Mouse (Mus musculus) natural killer cell, adult 2 months (primary cell): ENCODE measurements around the gene 3110082I17Rik.
A peak's percentile ranks its signal among the peaks of the same experiment; 100 is the strongest.

Source experiments
- DNase-seq, 2 experiments: peaks; one replicate each; pipeline ENCODE4 v3.0.0; 2022; ENCODE audit warnings: low spot score in 2 of 2

The 3110082I17Rik gene

DNA sequence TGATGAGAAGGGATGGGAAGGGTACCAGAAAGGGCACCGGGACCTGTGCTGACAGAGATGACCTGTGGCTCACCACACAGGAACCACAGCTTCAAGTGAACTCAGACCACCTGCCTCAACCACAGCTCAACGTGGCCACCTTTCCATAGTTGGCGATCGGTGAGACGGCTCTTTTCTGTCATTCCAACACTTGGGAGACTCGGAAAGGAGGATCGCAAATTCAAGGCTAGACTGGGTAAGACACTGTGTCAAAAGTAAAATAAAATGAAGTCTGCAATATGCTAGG is 82.1 kb downstream of the 3110082I17Rik start:
- no peak for DNase-seq

DNA sequence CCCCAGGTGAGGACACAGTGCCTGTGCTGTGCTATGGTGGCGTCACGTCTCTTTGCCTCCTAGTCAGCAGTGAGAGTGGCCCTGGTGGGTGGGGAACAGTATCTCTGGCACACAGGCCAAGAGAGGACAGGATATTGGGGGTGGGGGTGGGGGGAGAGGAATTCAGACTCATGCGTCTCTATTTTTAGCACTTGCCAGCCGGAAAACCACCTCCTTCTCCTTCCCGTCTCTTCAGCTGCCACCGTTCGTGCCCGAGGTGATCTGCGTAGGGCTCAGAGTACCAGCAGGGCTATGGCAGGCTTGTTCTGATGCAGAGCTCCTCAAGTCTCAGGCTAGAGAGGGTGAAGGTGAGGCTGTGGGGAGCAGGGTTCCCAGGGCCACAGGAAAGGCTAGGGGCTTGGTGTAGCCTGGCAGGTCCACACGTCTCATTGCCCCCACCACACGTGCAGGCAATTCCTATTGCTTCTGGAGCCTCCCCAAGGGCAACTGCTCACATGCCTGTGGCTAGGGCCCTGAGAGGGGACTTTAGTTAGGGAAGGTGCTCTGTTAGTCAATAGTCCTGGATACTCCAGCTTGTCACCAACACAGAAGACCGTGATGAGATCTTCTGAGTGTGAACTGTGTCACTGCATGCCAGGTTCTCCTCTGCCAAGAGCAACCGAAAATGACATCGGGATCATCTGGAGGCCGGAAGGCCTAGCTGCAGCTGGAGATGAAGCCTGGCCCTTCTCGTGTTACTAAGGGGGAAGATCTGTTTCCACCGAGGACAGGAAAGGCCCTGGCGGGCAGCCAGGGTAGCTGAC is 82.7 kb downstream of the 3110082I17Rik start, which contains the start of gene Gpr146:
Gene Gpr146, plus strand, starts transcription at position 230 of the 803 bp plus-strand sequence.
- peak; percentile 58 to 61 for DNase-seq

DNA sequence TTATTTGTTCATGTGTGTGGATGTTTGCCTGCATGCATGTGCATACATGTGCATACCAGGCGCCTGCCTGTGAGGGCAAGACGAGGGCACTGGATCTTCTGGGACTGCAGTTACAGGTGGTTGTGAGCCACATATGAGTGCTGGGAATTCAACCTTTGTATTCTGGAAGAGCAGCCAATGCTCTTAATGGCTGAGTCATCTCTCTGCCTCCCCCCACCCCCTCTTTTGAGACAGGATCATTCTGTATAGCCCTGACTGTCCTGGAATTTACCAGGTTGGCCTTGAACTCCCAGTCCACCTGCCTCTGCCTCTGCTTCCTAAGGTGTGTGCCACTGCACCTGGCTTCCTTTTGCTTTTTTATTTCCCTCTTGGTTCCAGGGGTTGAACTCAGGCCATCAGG is 85.5 kb downstream of the 3110082I17Rik start:
- no peak for DNase-seq

DNA sequence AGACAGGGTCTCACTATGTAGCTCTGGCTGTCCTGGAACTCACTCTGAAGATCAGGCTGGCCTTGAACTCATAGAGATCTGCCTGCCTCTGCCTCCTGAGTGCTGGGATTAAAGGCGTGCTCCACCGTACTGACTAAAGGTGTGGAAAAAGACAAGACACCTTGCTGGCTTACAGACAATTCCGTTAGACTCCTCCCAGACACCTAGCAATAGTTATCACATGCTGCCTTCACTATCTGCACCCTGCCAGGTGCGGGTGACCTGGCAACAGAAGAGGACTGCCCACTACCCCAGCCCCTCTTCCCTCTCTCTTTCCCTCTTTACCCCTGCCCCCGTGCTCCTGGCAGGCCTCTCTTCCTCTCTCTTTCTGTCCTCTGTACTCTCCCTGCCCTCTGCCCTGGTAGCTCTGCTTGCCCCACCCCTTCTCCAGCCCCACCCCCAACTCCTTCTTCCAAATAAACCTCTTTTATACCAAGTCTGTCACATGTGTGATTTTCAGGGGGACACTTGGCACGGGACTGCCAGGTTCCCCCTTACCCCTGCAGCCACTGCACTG is 86.4 kb downstream of the 3110082I17Rik start:
- DNase-seq, result no peak

DNA sequence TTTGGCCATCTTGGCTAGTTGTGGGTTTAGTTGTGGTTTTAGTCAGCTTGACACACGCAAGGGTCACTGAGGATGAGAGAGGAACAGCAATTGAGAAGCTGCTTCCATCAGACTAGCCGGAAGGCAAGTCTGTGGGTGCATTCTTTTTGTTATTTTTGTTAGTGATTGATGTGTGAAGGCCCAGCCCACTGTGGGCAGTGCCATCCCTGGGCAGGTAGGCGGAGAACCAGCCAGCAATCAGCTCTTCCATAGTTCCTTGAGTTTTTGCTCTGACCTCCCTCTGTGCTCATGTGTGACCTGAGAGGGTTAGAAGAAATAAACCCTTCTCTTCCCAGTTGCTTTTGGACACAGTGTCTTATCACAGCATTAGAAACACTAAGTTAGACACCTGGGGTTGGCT is 87.2 kb downstream of the 3110082I17Rik start:
- DNase-seq, result no peak

DNA sequence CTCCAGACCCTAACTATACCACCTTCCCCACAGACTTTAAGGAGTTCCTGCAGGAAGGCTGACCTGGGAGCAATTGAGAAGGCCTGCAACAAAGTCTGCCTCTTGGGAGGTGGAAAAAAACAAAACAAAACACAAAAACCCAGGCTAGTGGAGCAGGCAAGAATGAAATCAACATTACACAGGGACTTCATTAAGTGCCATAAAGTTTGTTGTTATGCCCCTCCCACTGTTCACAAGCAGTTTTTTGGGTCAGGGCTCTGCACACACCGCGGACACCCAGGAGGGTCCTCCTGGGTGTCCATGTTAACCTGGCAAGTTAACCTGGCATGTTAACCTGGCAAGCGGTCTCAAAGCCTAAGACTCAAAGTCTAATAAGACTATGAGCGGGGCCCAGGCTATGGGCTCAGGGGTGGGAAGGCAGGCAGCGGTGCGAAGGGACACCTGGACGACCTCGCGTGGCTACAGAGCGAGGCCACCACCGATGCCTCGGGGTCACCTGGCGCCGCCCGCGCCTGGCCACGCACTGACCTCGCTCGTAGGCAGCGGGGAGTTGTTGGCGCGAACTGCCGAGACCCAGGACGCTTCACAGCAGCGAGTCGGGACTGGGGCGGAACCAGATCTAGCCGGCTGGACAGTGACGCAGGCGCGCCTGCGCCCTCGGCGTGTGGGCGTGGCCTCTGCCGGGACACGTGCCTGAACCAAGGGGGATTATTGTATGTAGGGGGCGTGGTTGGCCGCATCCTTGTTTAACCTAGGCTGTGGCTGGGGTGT is 88.5 kb downstream of the 3110082I17Rik start:
- peak; percentile 87 to 92 for DNase-seq

DNA sequence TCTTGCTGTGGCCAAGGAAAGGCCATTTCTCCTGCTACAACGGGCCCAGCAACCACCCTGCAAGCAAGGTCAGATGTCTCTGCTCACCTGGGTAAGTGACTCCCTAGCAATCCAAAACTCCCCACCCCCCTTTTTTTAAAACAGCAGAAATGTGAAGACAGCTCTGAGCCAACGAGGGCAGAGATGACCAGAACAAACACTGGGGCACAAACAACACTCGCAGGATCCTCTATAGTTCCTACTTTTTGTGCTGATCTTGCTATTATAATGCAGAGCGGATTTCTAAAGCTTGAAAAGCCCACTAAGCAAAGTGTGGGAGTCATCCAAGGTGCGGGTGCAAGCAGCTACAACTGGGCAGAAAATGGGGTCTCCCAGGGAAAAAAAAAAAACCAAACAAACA is 89.2 kb downstream of the 3110082I17Rik start:
- no peak for DNase-seq

DNA sequence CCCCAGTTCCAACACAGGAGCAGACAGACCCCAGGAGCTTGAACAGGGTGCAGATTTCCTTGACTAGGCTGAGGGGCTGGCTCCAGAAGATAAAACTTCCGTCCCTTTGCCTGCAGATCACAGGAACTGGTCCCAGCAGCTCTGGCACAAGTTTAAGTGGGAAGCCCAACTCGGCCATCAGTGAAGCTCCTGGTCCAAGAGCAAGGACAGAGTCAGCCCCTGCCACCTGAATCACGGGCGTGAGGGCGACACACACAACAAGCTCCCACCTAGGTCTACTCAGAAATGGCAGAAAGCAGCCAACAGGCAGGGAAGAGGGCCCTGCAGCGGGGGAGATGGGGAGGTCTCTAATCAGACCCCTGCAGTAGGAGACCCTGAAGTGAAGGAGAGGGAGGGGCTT is 90.0 kb downstream of the 3110082I17Rik start:
- no peak for DNase-seq

DNA sequence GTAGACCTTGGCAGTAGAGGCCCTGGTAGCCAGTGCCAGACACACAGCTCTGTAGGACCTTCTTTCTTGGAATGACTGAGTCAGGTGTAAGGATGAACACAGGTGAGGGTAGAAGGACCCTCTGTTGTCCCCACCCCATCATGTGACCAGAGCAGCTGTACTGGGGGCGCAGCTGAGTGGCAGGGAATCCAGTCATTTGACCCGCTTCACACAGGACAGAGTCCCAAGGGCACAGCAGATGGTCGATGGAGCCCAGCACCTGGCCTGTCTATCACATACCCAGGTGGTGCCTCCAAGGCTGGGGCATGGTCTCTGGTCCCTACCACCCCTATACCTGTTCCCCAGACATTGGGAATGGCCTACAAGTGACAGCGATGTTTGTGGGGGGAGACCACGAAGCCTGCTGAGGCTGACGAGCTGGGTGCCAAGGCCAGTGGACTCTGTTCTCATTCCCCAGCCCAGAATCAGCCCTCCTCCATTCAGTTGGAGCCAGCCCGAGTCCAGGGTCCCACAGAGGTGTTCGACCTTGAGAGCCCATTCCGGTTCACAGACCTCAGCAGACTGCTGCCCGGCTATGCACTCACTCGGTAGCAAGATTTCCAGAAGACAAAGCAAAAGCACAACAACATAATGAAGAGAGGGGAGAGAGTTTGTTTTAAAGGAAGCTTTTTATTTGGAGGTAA is 91.5 kb downstream of the 3110082I17Rik start:
- no peak for DNase-seq

DNA sequence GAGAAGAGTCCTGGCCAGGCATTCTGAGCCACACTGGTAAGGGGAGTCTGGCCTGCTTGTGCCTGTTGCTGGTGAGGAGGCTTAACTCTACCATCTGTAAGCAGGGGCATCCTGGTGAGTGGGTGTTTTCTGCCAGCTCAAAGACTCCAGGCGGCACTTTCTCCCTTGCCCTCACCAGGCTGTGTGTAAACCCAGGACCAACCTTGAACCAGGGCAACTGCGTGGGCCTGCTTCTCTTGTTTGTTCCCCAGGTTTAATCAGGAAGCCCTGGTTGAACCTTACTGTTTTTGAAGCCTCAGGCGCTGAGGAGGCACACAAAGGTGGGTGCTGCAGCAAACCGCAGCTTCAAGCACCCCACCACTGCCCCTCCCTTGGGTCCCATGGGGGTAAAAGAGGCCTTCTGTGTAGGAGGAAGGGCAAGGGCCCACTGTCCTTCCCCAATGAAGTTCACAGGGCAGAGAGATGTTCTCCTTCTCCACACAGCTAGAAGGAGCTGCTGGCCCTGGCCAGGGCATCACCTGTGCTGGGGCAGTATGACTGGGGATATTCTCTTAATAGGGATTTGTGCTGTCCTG is 92.4 kb downstream of the 3110082I17Rik start:
- DNase-seq, result peak in 1 of 2 experiments; percentile 47

DNA sequence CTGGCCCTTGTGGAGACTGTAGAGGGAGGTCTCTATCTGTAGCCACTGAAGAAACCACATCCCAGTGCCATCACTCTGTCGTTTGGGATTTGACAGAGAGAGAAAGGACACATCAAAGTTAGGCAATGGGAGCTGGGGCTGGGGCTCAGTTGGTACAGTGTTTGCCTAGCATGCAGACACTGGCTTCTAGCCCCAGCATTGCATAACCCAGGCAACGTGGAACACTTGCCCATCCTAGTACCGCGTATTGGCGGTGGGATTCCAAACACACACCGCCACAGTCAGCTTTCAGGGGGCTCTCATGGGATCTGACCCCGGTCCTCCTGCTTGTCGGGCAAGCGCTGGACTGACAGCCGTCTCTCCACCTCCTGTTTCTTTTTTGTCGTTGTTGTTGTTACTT is 93.8 kb downstream of the 3110082I17Rik start:
- DNase-seq, result no peak

DNA sequence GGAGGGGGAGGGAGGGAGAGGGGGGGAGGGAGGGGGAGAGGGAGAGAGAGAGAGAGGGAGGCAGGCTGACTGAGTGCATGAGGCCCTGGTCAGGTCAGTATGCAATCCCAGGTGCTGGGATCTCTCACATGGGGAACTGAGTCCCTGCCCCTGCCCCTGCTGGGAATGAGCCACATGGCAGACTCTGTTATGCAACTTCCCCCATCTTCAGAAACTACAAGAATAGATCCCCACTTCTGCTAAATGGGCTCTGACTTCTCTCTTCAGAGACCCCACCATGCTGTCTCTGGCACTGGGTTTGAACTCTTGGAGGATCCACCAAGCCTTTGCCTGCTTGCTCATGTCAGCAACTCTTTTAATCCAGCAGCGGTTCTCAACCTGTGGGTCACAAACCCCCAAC is 94.5 kb downstream of the 3110082I17Rik start:
- DNase-seq, result no peak

DNA sequence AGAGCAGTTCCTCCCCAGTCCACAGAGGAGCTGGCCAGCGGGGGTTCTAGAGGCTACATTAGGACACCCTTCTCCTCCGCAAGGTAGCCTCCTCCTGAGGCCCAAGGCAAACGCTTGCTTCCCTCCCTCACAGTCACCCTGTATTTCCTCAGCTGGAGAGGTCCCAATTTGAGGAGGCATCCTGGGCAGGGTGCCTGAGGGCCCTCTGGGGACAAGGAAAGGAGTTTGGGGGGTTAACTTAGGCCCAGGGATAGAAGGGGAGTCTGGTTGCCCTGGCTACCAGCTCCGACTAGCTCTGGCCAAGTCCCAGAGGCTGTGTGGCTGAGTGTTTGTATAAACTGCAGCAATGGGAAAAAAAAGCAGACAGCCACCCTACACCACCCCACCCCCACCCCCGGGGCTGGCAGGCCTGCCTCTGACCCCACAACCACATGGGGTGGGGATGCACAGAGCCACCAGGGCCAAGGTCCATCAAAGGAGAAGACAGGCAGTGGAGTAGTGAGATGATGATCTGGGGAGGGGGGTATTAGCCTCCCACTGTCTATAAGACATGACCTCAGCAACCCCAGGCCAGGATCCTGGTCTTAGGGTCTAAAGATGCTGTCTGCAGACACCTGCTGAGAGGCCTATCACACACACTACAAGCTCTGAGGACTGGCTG is 95.3 kb downstream of the 3110082I17Rik start:
- DNase-seq, result no peak

DNA sequence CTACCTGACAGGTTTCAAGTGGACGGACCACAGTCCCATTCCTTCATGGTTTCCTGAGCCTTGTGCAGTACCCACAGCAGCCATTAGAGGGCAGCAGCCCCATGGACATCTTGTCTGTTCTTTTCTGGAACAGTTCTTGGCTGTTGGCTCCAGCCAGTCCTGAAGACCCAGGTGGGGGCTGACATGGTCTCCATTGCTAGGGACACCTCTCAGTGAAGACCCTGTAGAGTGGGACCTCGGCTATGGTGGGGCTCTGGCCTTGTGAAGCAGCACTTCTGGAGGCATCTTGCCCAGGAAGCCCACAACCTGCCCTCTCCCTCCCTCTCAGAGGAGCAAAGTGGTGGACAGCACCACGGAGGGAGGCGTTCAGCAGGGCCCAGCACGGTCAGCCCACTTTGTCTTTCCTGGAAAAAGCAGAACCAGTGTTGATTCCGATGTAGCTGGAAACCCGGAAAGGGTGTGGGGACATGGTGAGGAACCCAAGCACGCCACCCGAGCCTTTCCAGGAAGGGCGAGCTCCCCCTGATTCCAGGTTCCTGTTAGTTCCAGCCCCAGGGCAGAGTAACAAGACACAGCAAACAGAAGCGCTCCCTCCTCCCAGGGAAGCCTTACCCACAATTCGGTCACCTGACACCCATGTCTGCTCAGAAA is 95.9 kb downstream of the 3110082I17Rik start:
- DNase-seq, result peak; percentile 78 to 83

DNA sequence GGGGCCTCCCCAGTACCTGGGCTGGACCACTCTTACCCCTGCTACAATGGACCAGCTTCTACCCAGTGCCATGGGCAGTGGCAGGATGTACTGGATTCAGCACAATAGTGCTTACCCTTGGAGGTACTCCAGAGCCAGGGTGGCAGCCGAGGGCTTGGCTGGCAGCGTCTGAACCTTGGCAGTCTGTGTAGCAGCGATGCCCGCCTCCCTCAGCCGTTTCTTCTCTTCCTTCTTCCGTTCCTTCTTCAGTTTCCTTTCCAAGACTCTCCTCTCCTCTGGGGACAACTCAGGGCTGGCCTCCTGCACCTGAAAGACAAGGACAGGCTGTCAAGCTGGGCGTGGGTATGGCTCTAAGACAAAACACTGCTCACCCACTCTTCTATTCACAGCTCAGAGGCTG is 96.5 kb downstream of the 3110082I17Rik start:
- DNase-seq, result no peak

DNA sequence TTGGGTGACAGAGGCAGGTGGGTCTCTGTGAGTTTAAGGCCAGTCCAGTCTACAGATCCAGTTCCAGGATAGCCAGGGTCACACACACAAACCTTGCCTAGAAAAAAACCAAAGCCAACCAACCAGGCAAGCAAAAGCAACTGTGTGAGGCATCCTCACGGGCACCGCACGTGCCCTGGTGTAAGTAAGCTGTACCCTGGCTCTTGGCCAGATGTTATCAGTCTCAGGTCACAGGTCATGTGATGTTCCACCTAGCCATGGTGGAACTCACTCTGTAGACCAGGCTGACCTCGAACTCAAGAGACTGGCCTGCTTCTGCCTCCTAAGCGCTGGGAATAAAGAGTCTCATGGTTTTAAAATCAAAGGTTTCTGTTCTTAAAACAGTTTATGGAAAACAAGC is 101.1 kb downstream of the 3110082I17Rik start:
- DNase-seq, result no peak

DNA sequence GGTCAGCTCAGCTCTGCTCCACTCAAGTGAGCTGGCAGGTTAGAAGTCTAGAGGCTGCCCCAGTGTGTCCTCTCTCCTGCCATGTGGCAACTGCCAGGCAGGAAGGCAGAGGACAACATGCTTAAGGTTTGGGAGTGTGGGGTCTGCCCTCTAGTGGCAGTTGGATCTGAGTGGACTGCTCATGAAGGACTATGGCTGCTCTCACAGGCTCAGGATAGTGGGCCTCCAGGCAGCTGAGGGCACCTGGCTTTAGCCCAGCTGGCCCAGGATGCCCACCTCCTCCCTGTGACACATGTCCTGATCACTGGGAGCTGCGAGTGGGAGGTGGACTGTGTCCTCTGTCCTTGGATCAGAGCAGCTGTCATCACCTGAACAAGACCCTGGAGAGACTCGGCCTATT is 101.7 kb downstream of the 3110082I17Rik start:
- DNase-seq, result peak in 1 of 2 experiments; percentile 28

DNA sequence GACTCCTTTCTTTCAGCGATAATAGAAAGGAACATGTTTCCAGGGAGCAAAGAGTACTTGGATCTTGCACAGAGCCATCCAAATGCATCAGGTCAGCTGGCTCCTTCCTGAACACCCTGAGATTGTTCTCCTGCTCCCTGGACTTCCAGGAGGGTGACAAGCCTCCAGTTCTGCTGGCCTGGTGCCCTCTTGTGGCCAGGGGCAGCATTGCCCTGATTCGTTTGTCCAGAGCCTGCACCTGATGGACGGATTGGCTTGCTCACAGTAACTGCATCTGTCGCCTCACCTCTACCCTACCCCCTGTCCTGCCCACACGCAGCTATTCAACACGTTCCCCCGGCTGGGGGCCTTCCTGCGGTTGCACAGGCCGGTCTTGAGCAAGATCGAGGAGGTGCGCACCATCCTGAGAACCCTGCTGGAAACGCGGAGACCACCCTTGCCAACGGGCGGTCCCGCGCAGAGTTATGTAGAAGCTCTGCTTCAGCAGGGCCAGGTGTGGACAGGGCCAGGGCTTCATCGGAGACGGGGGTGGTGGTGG is 105.0 kb downstream of the 3110082I17Rik start:
- peak; percentile 39 to 63 for DNase-seq

DNA sequence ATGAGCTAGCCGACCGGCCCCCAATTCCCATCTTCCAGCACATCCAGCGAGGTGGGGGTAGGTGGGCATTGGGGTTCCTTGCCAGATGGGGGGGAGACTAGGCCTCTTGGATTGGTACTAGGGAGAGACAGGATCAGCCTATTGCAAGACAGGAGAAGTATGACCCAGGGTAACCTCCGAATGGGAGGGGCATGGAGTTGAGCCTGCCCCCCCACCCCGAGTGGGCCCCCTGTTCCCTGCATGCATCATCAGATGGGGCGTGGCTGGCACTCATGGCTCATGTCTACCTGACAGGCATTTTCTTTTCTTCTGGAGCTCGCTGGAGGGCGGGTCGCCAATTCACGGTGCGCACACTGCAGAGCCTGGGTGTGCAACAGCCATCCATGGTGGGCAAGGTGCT is 106.4 kb downstream of the 3110082I17Rik start:
- no peak for DNase-seq

DNA sequence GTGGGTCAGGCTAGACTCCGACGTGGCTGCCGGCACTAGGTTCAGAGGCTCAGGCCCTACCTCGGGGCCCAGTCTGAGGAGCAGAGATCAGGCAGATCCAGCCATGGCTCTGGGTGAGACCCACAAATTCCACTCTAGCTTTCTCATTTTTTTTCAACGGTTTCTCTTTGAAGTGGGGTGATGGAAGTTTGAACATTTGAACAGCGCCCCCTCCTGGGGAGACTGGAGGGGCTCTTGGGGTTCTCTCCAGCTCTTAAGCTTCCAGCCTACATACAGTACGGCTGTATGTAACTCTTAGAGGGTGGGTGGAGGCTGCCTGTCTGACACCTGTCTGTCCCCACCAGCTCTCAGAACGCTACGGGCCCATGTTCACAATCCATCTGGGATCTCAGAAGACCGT is 106.8 kb downstream of the 3110082I17Rik start:
- DNase-seq, result peak; percentile 30 to 45

DNA sequence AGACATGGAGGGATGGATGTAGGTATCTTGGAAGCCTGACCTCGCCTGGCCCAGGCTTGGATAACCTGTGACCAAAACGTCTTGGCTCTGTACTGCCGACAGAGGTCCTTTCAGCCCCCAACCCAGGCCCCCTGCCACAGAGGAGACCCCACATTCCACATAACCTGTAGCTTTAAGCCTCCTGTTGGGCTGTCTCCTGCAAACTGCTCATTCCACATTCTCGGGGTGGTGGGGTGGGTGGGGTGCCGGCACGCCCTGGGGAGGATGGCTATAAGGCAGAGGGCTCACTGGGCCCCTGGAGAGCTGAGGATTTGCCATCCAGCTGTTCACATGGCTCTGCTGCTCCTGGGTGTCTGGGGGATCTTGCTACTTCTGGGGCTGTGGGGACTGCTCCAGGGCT is 108.0 kb downstream of the 3110082I17Rik start, which contains the start of gene Cyp2w1:
Gene Cyp2w1, plus strand, starts transcription at position 301 of the 400 bp plus-strand sequence.
- no peak for DNase-seq
